Mouse (Mus musculus): Measurements from ENCODE around the gene Snx1.

Snx1 gene

DNA sequence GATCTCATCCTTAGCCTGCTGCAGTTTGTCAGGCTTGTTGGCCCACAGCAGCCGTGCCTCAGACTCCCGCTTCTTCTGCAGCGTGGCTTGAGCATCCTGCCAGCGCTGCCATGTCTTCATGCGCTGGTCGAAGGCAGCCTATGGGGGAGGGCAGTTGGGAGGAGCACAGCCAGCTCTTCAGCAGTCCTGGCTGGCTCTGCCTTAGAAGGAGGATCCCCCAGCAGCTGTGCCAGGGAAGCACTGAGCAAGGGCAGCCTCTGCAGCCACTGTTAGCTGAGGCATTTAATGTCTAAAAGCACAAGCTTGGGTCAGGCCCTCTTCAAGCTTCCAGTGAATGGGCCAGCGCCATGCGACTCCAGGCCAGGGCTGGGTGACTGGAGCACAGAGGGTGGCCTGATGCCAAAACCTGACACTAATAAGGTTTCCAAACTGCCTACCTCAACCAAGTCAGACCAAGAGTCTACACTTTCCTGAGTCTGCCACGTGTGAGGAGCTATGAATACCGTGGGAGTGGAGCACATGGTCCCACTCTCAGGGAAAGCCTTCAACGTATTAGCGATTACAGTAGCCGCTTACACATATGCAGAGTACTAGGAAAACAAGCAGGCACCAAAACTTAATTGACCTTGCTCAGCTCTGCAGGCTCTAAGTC lies 35.7 kb downstream of the Snx1 start:
- no peak for DNase-seq (ENCODE audit: low spot score)

DNA sequence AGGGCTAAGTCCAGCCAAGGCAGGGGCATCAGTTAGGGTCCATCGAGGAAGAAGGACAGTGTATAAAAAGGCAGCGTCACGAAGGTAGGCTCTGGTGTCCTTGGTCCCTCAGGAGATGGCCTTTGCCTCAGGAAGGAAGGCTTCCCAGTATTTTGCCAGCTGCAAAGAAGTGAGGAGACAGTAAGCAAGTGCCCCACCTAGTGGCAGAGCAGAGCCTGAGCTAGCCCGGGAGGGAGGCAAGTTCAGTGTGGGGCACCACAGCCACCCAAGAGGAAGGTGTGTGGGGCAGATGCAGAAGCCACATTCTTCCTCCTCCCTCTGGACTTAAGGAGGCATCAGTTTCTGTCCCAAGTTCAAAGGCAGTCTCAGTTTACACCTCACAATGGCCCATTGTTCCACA lies 38.0 kb downstream of the Snx1 start:
- peak; percentile 76 for DNase-seq (ENCODE audit: low spot score)

DNA sequence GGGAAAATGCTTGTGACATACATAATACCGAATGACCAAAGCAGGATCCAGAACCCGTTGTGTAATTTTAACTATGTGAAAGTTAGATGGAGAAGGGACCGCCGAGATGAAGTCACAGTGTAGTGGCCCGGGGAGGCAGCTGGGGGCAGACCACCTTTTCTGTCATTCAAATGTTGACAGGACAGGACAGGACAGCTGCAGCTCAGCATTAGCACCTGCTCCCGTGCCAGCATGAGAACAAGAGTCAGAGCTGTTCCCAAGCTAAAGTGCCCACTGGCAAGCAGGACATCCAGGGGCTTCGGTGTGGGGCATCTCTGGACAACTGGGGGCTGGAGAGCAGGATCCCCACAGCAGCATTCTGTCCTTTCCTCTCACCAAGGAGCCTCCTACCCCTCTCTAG lies 39.3 kb downstream of the Snx1 start:
- no peak for DNase-seq (ENCODE audit: low spot score)

DNA sequence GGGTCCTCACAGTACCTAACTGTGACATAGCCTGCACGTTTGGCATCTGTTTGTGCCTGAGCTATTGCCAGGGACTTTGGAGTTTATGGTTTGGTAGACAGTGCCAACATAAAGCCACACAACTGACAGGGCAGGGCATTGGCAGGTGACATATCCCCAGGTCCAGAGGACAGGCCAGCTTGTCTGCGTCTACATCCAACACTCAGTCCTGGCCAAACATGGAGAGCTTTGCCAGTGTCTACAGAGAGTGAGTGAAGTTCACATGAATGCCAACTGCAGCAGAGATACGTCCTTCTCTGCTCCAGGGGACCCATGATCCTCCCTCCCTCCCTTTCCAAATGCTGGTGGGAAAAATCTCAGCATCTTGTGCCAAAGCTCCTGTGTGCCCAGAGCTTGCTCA lies 42.2 kb downstream of the Snx1 start:
- DNase-seq (ENCODE audit: low spot score): no peak

DNA sequence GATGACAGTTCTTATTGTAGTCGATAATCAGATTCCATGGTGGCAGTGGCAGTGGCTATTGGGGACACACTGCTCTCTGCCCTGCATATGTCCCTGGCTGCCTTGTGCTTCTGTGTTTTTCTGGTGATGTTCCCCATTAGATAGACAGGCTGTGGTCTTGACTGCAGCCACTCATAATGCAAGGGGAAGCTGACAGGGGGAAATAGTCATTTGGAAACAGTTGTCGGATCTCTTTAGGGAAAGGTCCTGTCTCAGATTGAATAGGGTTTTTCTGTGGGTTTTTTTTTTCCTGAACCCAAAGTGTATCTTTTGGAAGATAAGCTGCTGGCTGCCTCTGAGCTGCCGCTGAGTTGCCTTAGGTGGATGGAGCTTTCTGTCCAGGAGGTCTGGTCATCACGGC lies 44.4 kb downstream of the Snx1 start:
- no peak for DNase-seq (ENCODE audit: low spot score)

DNA sequence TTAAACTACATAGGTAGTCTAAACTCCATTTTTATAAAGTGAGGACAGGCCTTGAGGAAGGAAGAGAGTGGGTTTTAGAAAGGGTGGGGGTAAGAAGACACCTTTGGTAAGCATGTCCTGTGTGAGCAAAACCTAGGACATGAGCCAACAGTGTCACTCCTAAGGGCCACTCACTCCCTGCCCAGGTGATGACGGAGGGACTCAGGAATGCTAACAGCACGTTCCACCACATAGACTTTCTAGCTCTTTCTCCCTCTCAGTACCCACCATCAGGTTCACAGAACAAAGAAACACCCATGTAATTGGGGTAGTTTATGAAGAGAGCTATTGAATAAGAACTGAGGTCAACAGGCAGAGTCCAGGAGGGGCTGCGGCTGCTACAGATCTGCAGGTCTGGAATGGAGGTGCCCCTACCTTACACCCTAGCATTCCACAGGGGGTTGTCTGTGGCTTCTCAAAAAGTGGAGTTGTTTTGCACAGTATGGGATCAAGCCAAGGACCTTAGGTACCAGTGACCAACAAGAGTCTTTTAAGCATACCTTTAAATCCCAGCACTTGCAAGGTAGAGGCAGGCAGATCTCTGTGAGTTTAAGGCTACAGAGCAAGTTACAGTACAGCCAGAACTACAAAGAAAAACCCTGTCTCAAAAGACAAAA lies 45.5 kb downstream of the Snx1 start:
- no peak for DNase-seq (ENCODE audit: low spot score)

DNA sequence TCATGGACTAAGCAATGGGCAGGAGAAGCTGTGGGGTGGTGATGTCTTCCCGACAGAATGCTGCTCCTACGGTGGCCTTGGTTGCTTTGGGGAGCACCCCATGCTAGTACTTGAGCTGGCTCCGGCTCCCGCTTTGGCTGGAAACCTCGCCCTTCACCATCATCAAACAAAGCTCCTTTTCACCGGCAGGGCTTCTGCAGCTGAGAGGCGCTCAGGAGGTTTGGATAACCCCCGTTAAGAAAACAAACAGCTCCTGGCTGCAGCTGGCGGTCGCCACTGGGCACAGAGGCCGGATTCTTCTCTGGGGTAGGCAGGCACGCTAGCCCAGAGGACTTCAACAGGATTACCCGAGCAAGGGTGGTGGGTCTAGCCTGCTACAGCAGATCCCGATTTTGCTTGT lies 47.9 kb downstream of the Snx1 start:
- peak; percentile 65 for DNase-seq (ENCODE audit: low spot score)

DNA sequence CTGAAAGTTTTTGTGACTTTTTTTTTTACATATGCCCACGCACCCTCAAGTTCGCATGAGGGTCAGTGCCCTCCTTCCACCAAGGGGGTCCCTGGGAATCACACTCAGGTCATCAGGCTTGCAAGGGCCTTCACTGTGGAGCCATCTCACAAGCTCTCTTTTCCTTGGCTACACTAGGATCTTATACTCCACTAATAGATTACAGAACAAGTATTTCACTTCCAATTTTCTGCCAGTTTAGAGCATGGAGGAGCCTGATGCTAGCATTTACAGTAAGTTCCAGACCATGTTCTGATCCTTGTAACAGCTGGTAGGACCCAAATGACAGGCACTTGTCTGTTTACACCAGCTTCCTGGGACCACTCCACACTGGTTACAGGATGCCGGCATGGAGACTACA lies 48.3 kb downstream of the Snx1 start:
- no peak for DNase-seq (ENCODE audit: low spot score)

DNA sequence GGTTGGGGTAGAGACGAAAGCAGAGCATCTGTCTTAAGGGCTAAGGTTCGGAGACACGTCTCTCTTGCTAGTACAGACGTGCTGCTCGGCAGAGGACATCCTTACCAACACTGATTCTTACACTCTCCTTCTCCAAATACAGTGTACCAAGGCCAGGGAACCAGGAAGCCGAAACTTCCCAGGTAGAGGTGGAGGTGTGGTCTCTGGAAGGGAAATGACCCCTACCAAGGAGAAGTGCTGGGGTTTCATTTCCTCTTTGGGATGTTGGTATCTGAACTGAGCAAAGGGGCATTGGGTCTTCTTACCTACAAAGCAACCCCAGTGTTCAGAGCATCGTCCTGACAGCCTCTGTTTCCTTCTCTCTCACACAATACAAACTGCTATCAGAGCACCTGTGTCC lies 53.6 kb downstream of the Snx1 start:
- DNase-seq (ENCODE audit: low spot score): no peak

DNA sequence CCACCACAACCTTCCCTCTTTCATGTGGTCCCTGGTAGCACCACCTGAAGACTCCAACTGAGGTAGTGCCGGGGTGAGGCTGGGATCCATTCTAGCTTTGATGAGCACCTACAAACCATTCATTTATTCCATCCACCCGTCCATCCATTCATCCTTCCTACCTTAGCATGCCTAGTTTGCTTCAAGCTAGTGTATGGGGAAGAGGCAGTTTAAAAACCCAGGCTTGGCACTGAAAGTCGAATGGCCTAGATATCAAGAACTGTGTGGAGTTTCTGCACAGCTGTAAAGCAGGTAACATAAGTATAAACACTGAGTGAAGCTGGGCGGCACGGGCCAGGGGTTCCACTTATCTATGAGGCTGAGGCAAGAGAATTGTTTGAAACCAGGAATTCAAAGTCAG lies 56.2 kb downstream of the Snx1 start:
- no peak for DNase-seq (ENCODE audit: low spot score)

DNA sequence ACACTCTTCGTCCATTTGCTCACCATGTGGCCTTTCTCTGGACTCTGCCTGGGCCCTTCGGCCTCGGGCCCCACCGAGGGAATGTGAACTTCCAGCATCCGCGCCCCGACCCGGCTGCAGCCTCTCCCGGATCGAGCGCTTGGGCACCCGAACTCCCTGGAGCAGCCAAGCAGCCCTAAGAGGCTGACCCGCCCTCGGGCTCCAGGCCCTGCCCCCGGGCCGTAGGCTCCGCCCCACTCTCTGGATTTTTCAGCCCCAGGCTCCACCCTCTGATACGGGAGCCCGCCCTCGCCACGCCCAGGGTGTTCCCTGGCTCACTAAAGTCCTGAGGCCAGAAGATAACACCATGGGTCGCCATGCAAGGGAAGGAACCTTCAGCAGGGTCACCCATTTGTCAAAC lies 56.8 kb downstream of the Snx1 start, which contains the start of gene Snx22:
TSS of gene Snx22 (minus strand) at position 137 of the 400 bp plus-strand sequence.
- peak; percentile 87 for DNase-seq (ENCODE audit: low spot score)

DNA sequence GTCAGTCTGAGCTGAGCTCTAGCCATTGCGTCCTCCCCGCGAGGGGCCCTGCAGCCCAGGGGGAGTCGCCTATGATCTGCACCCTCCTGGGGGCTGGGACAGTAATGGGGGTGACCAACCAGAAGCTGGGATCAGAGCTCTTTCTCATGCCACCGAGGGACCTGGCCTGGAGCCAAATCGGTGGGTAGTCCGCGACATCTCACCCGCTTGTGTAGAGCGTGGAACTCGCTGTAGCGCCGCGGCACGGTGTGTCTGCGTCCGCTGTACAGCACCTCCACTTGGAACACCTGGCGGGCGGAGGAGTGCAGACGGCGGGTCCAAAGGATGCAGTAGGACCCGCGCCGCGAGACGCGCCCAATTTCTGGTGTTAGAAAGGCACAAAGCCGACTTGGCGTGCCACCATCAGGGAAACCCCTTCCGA lies 57.4 kb downstream of the Snx1 start:
- DNase-seq (ENCODE audit: low spot score): no peak

DNA sequence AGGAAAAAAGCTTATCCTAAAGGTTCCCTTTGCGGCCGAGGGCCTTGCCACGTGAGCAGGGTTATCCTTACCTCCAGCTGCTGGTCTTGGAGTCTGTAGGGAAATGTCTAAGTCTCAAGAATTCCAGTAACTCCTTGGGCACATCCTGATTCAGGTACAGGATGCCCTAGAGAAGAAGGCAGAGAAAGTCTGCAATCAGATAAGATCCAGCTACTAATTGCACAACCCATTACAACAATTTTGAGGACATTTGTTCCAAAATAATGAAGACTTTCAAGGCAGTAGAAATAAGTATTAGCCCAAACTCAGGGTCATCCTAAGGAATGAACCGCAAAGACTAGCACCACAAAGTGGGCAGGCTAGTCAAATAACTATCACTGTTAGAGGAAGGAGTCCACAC lies 58.3 kb downstream of the Snx1 start:
- no peak for DNase-seq (ENCODE audit: low spot score)

DNA sequence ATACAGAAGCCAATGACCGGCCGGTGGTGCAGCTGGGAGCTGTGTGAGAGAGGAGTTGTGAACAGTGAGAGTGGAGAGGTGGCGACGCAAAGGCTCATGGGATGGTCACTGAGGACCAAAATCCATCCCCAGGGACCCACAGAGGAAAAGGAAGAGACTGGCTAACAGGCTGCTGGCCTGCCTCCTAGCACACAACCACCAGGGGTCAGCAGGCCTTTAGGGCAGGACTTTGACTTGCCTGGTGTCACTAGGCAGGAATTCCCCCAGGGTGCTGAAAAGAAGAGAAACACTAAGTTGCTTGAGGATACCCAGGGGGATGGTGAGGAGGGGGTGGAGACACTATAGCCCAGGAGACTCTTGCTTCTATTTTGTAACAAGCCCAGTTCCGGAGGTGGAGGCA lies 58.8 kb downstream of the Snx1 start:
- peak; percentile 73 for DNase-seq (ENCODE audit: low spot score)

DNA sequence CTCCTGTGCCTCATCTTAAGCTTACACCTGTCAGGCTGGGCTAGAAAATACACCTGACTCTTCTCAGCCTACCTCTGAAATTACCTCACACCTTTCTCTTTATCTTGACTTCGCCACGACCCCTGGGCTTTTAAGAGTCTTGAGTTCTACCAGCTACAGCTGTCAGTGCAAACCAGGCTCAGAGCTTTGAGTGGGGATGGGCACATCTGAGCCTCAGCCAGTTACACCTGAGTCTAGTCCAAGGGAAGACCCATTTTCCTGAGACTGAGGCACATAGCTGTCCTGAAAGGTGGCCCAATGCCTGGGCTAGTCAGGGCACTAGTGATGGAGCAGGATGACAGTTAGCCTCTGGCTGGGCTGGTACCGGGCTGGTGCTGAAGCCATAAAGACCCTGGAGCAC lies 59.6 kb downstream of the Snx1 start:
- DNase-seq (ENCODE audit: low spot score): no peak

DNA sequence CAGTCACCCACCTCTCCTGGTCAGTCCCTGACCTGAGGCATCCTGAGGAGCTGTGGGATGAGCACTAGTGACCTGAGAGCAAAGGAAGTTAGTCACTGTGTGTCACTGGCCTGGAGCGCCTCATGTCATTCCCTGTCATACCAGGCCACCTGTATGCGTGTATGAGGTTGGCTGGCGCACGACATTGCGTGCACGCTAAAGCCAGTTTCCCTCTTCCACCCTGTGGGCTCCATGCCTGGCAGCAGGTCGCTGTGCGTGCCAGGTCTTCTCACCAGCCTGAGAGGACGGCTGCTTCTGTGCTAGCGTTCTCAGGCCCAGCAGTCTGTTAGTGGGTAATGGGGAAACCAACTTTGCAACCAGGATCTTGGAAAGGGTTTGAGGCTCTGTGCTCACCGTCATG lies 62.1 kb downstream of the Snx1 start:
- DNase-seq (ENCODE audit: low spot score): no peak

DNA sequence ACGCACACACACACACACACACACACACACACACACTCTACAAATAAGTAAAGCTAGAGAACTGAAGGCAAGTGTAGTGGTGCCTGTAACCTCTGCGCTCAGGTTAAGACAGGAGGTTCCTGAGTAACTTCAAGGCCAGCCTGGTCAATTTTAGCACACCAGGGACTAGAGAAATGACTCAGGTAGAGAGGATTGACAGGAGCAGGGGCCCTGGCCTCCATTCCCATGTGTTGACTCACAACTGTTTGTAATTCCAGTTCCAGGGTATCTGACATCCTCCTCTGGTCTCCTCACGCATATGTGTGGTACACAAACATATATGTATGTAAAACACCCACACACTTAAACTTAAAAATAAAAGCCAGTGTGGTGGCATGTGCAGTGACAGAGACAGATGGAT lies 62.9 kb downstream of the Snx1 start:
- no peak for DNase-seq (ENCODE audit: low spot score)

DNA sequence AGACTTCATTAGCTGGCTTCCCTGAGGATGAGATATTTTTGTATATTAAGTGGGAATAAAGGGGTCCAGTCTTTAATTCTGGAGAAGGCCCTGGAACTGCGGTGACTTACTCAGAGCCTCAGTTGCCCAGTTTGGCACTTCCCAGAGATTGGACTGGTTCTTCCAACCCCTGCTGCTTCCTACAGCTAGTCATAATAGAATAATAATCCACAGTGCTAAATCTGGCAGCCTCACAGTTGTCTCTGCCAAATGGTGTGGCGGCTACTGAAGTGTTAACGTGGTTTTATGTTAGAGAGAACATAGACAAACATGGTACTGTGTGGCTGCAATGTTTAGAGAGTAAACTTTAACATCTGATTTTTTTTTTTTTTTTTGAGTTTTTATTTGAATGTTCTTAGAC lies 64.7 kb downstream of the Snx1 start:
- DNase-seq (ENCODE audit: low spot score): no peak

DNA sequence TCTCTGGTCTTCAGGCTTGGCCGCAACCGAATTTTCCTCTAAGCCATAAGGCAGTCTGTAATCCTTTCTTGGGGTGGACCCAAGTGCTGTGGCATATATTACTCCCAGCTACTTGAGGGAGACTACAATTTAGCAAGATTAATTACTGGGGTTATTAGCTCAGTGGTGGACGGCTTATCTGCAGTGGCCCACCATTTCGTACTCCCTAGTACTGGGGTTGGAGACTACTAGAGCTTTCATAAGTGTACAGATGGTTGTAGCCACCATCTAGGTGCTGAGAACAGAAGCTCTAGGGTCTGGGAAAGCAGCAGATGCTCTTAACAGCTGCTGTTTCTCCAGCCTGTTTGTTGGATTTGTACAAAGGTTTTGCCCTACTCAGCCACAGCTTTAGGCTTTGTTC lies 65.4 kb downstream of the Snx1 start:
- no peak for DNase-seq (ENCODE audit: low spot score)

DNA sequence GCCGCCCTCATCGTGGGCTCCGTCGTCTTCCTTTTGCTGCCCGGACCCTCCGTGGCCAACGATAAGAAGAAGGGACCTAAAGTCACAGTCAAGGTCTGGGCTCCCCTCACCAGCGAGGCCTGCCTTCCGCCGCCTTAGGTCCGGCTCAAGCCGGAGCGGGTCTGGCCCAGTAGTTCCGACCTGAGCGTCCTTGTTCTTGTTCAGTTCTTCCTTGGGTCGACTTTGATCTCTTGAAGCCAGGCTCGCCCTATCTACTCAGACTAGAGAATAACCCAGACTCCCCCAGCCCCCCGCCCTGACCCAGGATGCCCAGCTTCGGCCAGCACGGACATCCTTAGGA lies 66.1 kb downstream of the Snx1 start:
- DNase-seq (ENCODE audit: low spot score): no peak

DNA sequence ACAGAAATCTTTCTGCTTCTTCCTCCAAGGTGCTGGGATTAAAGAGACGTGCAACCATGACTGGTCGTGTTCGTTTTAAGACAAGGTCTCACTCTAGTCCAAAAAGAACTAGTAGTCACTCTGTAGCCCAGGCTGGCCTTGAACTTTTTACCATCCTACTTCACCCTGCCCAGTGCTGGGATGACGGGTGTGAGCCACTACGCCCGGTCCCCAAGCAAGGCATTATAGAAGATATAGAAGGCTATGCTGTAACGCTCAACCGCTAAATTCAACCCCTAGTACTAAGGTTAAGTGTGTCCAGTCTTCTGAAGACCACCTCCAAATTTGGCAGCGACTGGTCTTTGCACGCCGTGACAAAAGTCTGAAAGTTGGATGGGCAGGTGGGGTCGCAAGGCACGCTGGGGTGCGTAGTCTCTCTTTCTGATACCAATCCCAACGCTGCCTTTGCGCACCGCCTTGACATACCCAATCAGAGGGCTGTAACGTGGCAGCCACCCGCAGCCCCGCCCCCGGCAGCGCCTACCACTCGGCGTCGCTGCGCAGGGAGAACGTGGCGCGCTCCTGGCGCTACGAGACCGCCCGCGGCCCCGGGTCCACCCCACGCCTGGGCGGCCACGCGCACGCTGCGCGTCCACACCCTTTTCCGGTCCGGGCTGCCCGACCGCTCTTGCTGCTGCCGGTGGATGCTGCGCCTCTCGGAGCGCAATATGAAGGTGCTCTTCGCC lies 66.6 kb downstream of the Snx1 start, which contains the start of gene Ppib:
TSS of gene Ppib (plus strand) at position 640 of the 725 bp plus-strand sequence.
- peak; percentile 99 for DNase-seq (ENCODE audit: low spot score)

DNA sequence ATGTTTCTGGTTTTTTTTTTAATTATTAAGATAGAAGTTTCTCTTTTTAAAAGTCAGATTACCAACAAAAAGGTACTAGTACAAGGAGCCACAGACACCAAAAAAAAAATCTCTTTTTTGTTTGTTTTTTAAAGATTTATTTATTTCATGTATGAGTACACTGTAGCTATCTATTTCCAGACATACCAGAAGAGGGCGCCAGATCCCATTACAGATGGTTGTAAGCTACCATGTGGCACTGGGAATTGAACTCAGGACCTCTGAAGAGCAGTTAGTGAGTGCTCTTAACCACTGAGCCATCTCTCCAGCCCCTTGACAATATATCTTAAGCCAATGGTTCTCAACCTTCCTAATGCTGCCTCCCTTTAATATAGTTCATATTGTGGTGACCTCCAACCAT lies 72.8 kb downstream of the Snx1 start:
- DNase-seq (ENCODE audit: low spot score): no peak

DNA sequence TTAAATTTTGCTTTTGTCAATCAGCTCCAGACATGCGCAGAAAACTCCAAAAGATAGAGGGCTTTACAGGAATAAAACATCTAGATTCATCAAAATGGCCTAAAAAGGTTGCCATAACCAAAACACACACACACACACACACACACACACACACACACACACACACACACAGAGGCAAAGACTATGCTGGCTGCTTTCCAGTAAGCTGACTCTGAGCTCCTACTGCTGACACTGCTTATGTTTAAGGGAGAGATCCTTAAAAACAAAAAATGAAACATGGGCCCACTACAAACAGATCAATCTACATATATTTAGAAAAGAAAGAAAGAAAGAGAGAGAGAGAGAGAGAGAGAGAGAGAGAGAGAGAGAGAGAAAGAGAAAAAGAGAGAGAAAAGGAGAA lies 73.7 kb downstream of the Snx1 start:
- DNase-seq (ENCODE audit: low spot score): no peak

DNA sequence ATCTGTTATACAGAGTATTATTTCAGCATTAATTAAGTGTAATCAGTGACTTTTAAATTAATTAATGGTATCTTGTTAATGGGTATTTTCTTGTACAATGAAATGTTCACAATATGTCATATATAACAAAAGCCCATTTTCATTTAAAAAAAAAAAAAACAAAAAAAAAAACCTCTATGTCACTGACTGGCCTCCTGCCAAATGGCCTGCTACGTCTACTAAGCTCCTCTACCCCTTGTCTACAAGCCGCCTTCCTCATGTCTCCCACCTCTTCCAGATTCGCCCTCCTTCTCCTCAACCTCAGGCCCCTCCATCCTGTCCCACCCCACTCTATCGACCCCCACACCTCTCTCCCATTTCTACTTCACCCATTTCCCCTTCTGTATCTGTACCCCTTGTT lies 74.9 kb downstream of the Snx1 start:
- no peak for DNase-seq (ENCODE audit: low spot score)

Data from embryo, embryonic 10 days (tissue).